Mouse (Mus musculus): ENCODE data around the gene Stoml1. TPM values are rescaled to one million over a fixed set of nuclear protein-coding genes. Genes with fewer than 3 reads are reported as not detected.
"Not testable (repeated sequence)": the region's sequence is repeated elsewhere in the genome, so short reads cannot be mapped to it uniquely, and the experiment has no call there.

Gene Stoml1
- polyA plus RNA-seq, 1 experiment from 2014 or later, result 19.4 TPM

DNA sequence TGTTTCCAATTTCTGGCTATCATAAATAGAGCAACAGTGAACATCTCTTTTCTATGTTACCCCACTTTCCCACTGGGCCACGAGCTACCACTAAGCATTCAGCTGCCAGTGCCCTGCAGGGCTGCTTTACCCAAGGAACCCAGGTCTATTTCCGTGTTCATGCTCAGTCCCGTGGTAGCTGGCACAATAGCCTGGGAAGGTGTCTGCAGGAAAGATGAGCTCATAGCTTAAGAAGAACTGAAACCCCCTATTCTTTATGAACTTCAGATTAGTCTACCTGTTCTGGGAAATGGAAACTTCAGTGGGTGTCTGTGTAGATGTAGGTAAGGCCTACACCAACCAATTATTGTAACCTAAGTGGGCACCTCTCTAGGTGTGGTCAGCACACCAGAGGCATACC lies 12.4 kb downstream of the Stoml1 start:
- H3K36me3 ChIP-seq (ENCODE audit: control insufficient read depth, insufficient read depth, low read length), result peaks cover 11% of the 10 kb centered on the region
- H3K4me3 ChIP-seq (ENCODE audit: low read depth, low read length), result no peak overlapping the region
- no peaks in the 10 kb centered on the region for H3K9me3 ChIP-seq (replicated peaks; ENCODE audit: control insufficient read depth, low read length)
- H3K27ac ChIP-seq (ENCODE audit: low read depth, low read length), result no peak overlapping the region
- H3K27me3 ChIP-seq (ENCODE audit: control insufficient read depth, insufficient read depth, low read length), result no peaks in the 10 kb centered on the region
- no peak for ATAC-seq (replicated peaks; ENCODE audit: insufficient number of reproducible peaks, low FRiP score, low TSS enrichment)
- no peak overlapping the region for H3K9ac ChIP-seq (ENCODE audit: low read depth, low read length)
- peaks cover 9% of the 10 kb centered on the region for H3K4me1 ChIP-seq (ENCODE audit: control insufficient read depth, insufficient read depth, low read length)
- no peak overlapping the region for H3K4me2 ChIP-seq
- 76% methylated on average over 3 of the region's 3 CpGs for WGBS (ENCODE audit: insufficient replicate concordance)

DNA sequence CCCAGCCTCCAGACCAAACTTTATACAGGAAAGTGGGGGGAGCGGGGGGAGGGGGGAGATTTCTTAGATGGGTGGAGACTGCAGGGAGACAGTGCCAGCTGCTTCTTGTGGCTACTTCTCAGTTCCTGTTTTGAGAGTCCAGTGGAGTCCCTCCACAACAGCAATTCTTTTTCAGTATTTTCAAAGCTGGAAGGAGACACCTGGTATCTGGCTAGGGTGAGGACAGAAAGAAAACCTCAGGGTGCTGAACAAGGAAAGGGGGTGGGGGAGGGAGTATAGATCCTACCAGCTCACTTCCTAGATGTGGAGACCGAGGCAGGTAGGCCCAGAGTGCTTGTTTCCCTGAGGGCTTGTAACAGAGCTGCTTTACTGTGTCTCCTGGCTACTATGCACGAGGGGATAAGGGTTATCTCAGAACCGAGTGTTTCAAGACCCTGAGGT lies 13.6 kb downstream of the Stoml1 start:
- H3K4me1 ChIP-seq (ENCODE audit: control insufficient read depth, insufficient read depth, low read length), result peaks cover 9% of the 10 kb centered on the region
- WGBS (ENCODE audit: insufficient replicate concordance), result 23% methylated on average over 4 of the region's 4 CpGs
- no peak for ATAC-seq (replicated peaks; ENCODE audit: insufficient number of reproducible peaks, low FRiP score, low TSS enrichment)
- H3K4me3 ChIP-seq (ENCODE audit: low read depth, low read length), result no peak overlapping the region
- H3K27ac ChIP-seq (ENCODE audit: low read depth, low read length), result peak overlapping the region; percentile 64
- 0 out of 2 replicates have a peak overlapping the region, but pooled peaks have one; percentile 14 for H3K4me2 ChIP-seq
- no peaks in the 10 kb centered on the region for H3K9me3 ChIP-seq (replicated peaks; ENCODE audit: control insufficient read depth, low read length)
- H3K36me3 ChIP-seq (ENCODE audit: control insufficient read depth, insufficient read depth, low read length), result peaks cover 8% of the 10 kb centered on the region
- no peaks in the 10 kb centered on the region for H3K27me3 ChIP-seq (ENCODE audit: control insufficient read depth, insufficient read depth, low read length)
- H3K9ac ChIP-seq (ENCODE audit: low read depth, low read length), result peak overlapping the region; percentile 46; the same call in 1 of the 2 replicates

DNA sequence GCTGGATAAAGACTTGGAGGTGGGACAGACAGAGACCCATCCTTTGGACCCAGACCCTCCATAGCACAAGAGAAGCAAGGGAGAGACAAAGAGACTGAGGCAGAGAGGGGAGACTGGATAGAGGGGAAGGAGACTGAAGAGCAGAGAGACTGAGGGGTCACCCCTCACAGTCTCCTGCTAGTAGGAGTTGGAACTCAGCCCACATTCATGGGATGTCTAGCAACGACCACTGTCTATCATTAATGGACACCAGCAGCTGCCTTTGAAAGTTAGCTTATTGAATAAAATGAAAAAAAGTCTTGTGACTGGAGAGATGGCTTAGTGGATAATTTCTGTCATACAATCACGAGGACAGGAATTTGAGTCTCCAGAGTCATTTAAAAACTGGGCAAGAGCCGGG lies 14.1 kb downstream of the Stoml1 start:
- Histone ChIP-seq H3K4me2 (0 out of 2 replicates have a peak overlapping the region, but pooled peaks have one; percentile 14), H3K4me3 (ENCODE audit: low read depth, low read length) (no peak overlapping the region), H3K9ac (ENCODE audit: low read depth, low read length) (peak overlapping the region; percentile 46; the same call in 1 of the 2 replicates), H3K4me1 (ENCODE audit: control insufficient read depth, insufficient read depth, low read length) (peaks cover 9% of the 10 kb centered on the region), H3K27me3 (ENCODE audit: control insufficient read depth, insufficient read depth, low read length) (no peaks in the 10 kb centered on the region), H3K27ac (ENCODE audit: low read depth, low read length) (peak overlapping the region; percentile 64), H3K9me3 (replicated peaks; ENCODE audit: control insufficient read depth, low read length) (no peaks in the 10 kb centered on the region), H3K36me3 (ENCODE audit: control insufficient read depth, insufficient read depth, low read length) (peaks cover 3% of the 10 kb centered on the region; the same call in 1 of the 2 replicates)
- no peak for ATAC-seq (replicated peaks; ENCODE audit: insufficient number of reproducible peaks, low FRiP score, low TSS enrichment)
- WGBS (ENCODE audit: insufficient replicate concordance), result 73% methylated on average over 3 of the region's 3 CpGs

DNA sequence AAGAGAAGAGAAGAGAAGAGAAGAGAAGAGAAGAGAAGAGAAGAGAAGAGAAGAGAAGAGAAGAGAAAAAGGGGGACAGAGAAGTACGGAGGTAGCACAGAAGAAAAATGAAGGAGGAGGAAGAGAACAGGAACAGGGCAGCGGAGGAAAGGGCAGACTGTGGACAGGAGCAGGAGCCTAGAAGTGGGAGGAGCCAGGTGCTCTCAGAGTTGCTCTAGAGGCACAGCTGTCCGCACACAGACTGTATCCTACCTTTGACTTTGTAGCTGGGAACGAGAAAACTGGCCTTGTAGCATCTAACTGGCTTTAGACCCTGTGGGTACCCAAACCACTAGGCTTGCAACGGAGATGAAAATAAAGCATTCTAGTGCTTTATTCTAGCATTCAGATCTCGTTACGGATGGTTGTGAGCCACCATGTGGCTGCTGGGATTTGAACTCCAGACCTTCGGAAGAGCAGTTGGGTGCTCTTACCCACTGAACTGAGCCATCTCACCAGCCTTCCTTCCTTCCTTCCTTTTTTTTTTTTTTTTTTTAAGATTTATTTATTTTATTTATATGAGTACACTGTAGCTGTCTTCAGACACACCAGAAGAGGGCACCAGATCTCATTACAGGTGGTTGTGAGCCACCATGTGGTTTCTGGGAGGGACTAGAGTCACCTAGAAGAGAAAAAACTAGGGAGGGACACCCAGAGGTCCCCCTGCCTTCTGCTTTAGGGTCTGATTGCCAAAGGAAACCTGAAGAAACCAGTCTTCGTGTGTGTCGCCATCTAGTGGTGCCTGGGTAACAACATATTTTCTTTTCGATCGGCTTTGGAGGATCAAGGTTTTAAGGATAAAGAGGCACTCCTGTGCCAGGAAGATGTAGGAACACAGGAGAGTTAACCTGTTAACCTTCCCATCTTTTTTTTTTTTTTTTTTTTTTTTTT lies 15.7 kb downstream of the Stoml1 start:
- no peak overlapping the region for H3K9ac ChIP-seq (ENCODE audit: low read depth, low read length)
- WGBS (ENCODE audit: insufficient replicate concordance), result 51% methylated on average over 12 of the region's 12 CpGs
- H3K4me1 ChIP-seq (ENCODE audit: control insufficient read depth, insufficient read depth, low read length), result peaks cover 9% of the 10 kb centered on the region

DNA sequence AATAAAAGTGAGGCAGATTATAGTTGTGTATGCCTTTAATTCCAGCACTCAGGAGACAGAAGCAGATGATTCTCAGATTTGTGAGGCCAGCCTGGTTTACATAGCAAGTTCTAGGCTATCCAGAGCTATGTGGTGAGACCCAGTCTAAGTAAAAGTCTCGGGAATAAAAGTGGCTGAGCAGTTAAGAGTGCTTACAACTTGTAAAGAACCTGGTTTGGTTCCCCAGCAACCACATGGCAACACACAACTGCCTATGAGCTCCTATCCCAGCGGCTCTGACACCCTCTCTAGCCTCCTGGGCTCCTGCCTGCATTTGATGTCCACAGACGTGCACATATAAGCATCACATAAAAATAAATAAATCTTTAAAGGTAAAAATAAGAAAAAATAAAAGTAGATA lies 17.1 kb downstream of the Stoml1 start:
- Histone ChIP-seq H3K4me3 (ENCODE audit: low read depth, low read length) (no peak overlapping the region), H3K4me1 (ENCODE audit: control insufficient read depth, insufficient read depth, low read length) (peaks cover 19% of the 10 kb centered on the region), H3K27me3 (ENCODE audit: control insufficient read depth, insufficient read depth, low read length) (no peaks in the 10 kb centered on the region), H3K4me2 (no peak overlapping the region), H3K9ac (ENCODE audit: low read depth, low read length) (no peak overlapping the region), H3K36me3 (ENCODE audit: control insufficient read depth, insufficient read depth, low read length) (no peaks in the 10 kb centered on the region), H3K9me3 (replicated peaks; ENCODE audit: control insufficient read depth, low read length) (no peaks in the 10 kb centered on the region), H3K27ac (ENCODE audit: low read depth, low read length) (no peak overlapping the region)
- 41% methylated on average over 3 of the region's 3 CpGs for WGBS (ENCODE audit: insufficient replicate concordance)
- ATAC-seq (replicated peaks; ENCODE audit: insufficient number of reproducible peaks, low FRiP score, low TSS enrichment), result no peak

More for the DNA sequence above, 15.7 kb downstream of the Stoml1 start:
- no peak overlapping the region for H3K4me2 ChIP-seq
- no peak overlapping the region for H3K4me3 ChIP-seq (ENCODE audit: low read depth, low read length)
- H3K27me3 ChIP-seq (ENCODE audit: control insufficient read depth, insufficient read depth, low read length), result no peaks in the 10 kb centered on the region
- no peaks in the 10 kb centered on the region for H3K36me3 ChIP-seq (ENCODE audit: control insufficient read depth, insufficient read depth, low read length)
- no peaks in the 10 kb centered on the region for H3K9me3 ChIP-seq (replicated peaks; ENCODE audit: control insufficient read depth, low read length)
- ATAC-seq (replicated peaks; ENCODE audit: insufficient number of reproducible peaks, low FRiP score, low TSS enrichment), result no peak
- H3K27ac ChIP-seq (ENCODE audit: low read depth, low read length), result no peak overlapping the region

DNA sequence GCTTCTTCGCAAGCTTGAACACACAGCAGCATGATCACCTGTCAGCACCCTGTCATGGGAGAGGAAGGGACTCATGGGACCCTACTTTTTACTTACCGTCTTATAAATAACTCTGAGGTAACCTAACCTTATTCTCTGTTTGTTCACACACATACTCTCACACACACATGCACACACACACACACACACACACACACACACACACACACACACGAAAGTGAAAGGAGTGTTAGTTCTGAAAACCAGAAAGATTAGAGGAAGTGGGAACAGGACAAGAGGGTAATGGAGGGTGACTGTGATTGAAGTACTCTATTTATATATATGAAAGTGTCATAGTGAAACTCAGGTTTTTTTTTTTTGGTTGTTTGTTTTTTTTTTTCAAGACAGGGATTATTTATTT lies 18.1 kb downstream of the Stoml1 start:
- WGBS (ENCODE audit: insufficient replicate concordance), result 74% methylated on average over 3 of the region's 3 CpGs
- H3K4me2 ChIP-seq, result no peak overlapping the region
- H3K9ac ChIP-seq (ENCODE audit: low read depth, low read length), result no peak overlapping the region
- no peaks in the 10 kb centered on the region for H3K9me3 ChIP-seq (replicated peaks; ENCODE audit: control insufficient read depth, low read length)
- H3K4me3 ChIP-seq (ENCODE audit: low read depth, low read length), result no peak overlapping the region
- no peaks in the 10 kb centered on the region for H3K27me3 ChIP-seq (ENCODE audit: control insufficient read depth, insufficient read depth, low read length)
- H3K4me1 ChIP-seq (ENCODE audit: control insufficient read depth, insufficient read depth, low read length), result peaks cover 27% of the 10 kb centered on the region
- no peak overlapping the region for H3K27ac ChIP-seq (ENCODE audit: low read depth, low read length)
- H3K36me3 ChIP-seq (ENCODE audit: control insufficient read depth, insufficient read depth, low read length), result no peaks in the 10 kb centered on the region
- no peak for ATAC-seq (replicated peaks; ENCODE audit: insufficient number of reproducible peaks, low FRiP score, low TSS enrichment)

DNA sequence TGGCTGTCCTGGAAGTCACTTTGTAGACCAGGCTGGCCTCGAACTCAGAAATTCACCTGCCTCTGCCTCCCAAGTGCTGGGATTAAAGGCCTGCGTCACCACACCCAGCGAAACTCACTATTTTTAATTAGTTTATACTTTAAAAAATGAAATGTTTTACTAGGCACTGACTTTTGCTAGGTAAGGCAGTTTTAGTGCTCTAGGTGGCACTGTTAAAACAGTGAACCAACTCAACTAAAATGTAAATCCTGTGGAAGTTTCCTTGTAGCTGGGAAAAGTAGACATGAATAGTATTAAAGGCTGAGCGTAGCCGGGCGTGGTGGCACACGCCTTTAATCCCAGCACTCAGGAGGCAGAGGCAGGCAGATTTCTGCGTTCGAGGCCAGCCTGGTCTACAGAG lies 18.6 kb downstream of the Stoml1 start:
- not testable (repeated sequence) for H3K36me3 ChIP-seq (ENCODE audit: control insufficient read depth, insufficient read depth, low read length); H3K4me3 ChIP-seq (ENCODE audit: low read depth, low read length); H3K9me3 ChIP-seq (replicated peaks; ENCODE audit: control insufficient read depth, low read length); H3K27ac ChIP-seq (ENCODE audit: low read depth, low read length); ATAC-seq (replicated peaks; ENCODE audit: insufficient number of reproducible peaks, low FRiP score, low TSS enrichment); H3K9ac ChIP-seq (ENCODE audit: low read depth, low read length); H3K27me3 ChIP-seq (ENCODE audit: control insufficient read depth, insufficient read depth, low read length); H3K4me2 ChIP-seq
- H3K4me1 ChIP-seq (ENCODE audit: control insufficient read depth, insufficient read depth, low read length), result peaks cover 22% of the 10 kb centered on the region
- WGBS (ENCODE audit: insufficient replicate concordance), result 88% methylated on average over 9 of the region's 9 CpGs

DNA sequence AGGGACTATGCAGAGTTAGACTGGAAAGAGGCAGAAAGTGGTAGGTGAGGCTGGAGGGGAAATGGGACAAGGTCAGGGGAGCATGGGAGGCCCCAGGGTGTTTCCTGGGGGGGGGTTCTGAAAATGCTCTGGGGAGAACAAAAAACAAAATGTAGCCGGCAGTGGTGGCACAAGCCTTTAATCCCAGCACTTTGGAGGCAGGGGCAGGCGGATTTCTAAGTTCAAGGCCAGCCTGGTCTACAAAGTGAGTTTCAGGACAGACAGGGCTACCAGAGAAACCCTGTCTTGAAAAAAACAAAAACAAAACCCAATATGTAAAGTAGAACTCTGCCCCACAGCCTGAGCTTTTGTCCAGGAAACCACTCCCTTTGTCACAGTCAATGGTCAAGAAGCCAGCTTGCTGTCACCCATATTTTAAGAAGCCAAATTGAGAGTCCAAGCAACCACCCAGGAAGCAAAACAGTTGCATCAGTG lies 19.1 kb downstream of the Stoml1 start:
- no peak overlapping the region for H3K9ac ChIP-seq (ENCODE audit: low read depth, low read length)
- no peaks in the 10 kb centered on the region for H3K36me3 ChIP-seq (ENCODE audit: control insufficient read depth, insufficient read depth, low read length)
- 69% methylated on average over 2 of the region's 2 CpGs for WGBS (ENCODE audit: insufficient replicate concordance)
- H3K9me3 ChIP-seq (replicated peaks; ENCODE audit: control insufficient read depth, low read length), result no peaks in the 10 kb centered on the region
- no peaks in the 10 kb centered on the region for H3K27me3 ChIP-seq (ENCODE audit: control insufficient read depth, insufficient read depth, low read length)
- no peak overlapping the region for H3K27ac ChIP-seq (ENCODE audit: low read depth, low read length)
- H3K4me3 ChIP-seq (ENCODE audit: low read depth, low read length), result no peak overlapping the region
- H3K4me1 ChIP-seq (ENCODE audit: control insufficient read depth, insufficient read depth, low read length), result peaks cover 17% of the 10 kb centered on the region
- no peak for ATAC-seq (replicated peaks; ENCODE audit: insufficient number of reproducible peaks, low FRiP score, low TSS enrichment)
- H3K4me2 ChIP-seq, result no peak overlapping the region
